Mouse (Mus musculus): ENCODE results near the gene Nrp2.

Nrp2 gene

GRCm38 (mm10) chr1:62860788-62861187 is 157.7 kb downstream of the Nrp2 start:
- DNase-seq (ENCODE audit: low spot score) = peak; percentile 18
